Mouse (Mus musculus): Measurements from ENCODE around the gene Psd. TPM values are rescaled to one million over a fixed set of nuclear protein-coding genes. Genes with fewer than 3 reads are reported as not detected.

Psd gene
- total and polyA plus RNA-seq, 2 experiments, result 0.46 to 0.57 TPM

- Histone ChIP-seq H3K4me3 (ENCODE audit: insufficient read depth, low read depth, low read length) (peak overlapping the region; percentile 85), H3K9ac (ENCODE audit: low read depth, low read length) (peak overlapping the region; percentile 80), H3K27ac (replicated peaks; ENCODE audit: insufficient read depth, low read depth, low read length) (no peak overlapping the region), H3K4me1 (ENCODE audit: control insufficient read depth, insufficient read depth, low read length) (0 out of 2 replicates have a peak, but pooled peaks cover 2% of the 10 kb centered on the region), H3K27me3 (ENCODE audit: control insufficient read depth, insufficient read depth, low read length) (no peaks in the 10 kb centered on the region), H3K79me2 (ENCODE audit: control insufficient read depth, insufficient read depth, low read length) (no peaks in the 10 kb centered on the region), H3K36me3 (ENCODE audit: control insufficient read depth, insufficient read depth, low read length) (no peaks in the 10 kb centered on the region)
- 1% methylated on average over 29 of the region's 29 CpGs for WGBS
- DNase-seq (ENCODE audit: extremely low read depth, low read depth, low spot score), result peak; percentile 83
- TF ChIP-seq POLR2A (IDR thresholded peaks at IDR 0.05; ENCODE audit: extremely low read depth, insufficient read depth, low read length) (0 out of 2 replicates have a peak, but pooled peaks have one; percentile 24), CTCF (IDR thresholded peaks at IDR 0.05; ENCODE audit: low read depth, low read length) (no peak)
Observed at GRCm38 (mm10) chr19:46356701-46357138, 29.8 kb upstream of the Psd start.

DNA sequence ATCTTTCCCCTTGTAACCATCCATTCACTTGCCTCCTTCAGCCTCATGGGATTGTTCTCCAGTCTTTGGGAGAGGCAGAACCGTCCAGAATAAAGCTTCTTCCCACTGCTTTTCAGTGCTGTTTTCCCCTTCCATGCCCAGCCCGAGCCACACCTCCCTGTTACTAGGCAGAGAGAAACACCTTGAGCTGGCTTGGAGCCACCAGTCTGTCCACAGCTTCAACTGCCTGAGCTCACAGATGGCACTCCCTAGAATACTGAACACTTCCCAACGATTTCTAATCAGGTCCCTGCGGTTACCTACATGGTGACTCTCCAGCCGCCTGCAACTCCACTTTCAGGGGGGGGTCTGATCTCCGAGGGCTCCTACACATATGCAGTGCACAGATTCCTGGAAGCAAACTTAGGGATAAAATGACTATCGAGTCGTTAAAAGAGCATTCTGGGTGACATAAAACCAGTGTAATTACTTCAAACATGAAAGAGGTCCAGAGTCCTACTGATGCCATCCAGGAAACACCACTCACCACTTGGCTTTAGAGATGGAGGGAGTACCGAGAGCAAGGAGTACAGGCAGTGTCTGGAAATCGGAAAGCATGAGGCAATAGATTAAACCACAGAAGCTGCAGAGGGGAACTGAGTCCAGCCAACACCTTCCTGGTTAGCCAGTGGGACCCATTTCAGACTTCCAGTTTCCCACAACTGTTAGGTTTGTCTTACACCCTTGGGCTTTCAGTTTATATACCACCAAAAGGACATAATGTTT lies 23.4 kb upstream of the Psd start, which contains the start of gene 2310034G01Rik:
Gene 2310034G01Rik (minus strand): TSS at position 135 of the 765 bp plus-strand sequence.
- H3K79me2 ChIP-seq (ENCODE audit: control insufficient read depth, insufficient read depth, low read length), result no peaks in the 10 kb centered on the region
- H3K27ac ChIP-seq (replicated peaks; ENCODE audit: insufficient read depth, low read depth, low read length), result no peak within 1 kb of the TSS

DNA sequence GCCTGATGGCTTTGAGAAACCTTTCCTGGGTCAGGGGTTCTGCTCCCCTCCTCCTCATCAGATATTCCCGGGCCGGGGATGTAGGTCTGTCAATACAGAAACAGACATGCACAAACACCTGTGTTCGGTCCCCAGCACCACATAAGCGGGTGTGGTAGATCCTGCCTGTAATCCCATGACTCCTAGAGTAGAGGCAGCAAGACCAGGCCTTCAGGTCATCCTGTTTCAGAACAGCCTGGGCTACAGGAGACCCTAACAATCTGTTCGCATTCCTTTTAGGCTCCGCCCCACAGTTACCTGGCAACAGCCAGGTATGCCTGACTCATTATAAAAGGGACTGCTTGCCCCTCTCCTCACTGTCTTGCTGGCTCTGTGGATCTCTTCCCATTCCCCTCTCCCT lies 22.6 kb upstream of the Psd start:
- H3K36me3 ChIP-seq (ENCODE audit: control insufficient read depth, insufficient read depth, low read length), result no peaks in the 10 kb centered on the region
- WGBS, result 53% methylated on average over 6 of the region's 6 CpGs
- TF ChIP-seq CTCF (IDR thresholded peaks at IDR 0.05; ENCODE audit: low read depth, low read length), result no peak
- H3K4me3 ChIP-seq (ENCODE audit: insufficient read depth, low read depth, low read length), result no peak overlapping the region
- H3K27me3 ChIP-seq (ENCODE audit: control insufficient read depth, insufficient read depth, low read length), result no peaks in the 10 kb centered on the region
- H3K4me1 ChIP-seq (ENCODE audit: control insufficient read depth, insufficient read depth, low read length), result peaks cover 4% of the 10 kb centered on the region; the same call in 1 of the 2 replicates
- no peak overlapping the region for H3K9ac ChIP-seq (ENCODE audit: low read depth, low read length)
- H3K27ac ChIP-seq (replicated peaks; ENCODE audit: insufficient read depth, low read depth, low read length), result no peak overlapping the region
- DNase-seq (ENCODE audit: extremely low read depth, low read depth, low spot score), result no peak
- no peaks in the 10 kb centered on the region for H3K79me2 ChIP-seq (ENCODE audit: control insufficient read depth, insufficient read depth, low read length)

More for the DNA sequence above, 23.4 kb upstream of the Psd start, which contains the start of gene 2310034G01Rik:
- WGBS, result 72% methylated on average over 10 of the region's 10 CpGs
- peaks cover 4% of the 10 kb centered on the region; the same call in 1 of the 2 replicates for H3K4me1 ChIP-seq (ENCODE audit: control insufficient read depth, insufficient read depth, low read length)
- TF ChIP-seq CTCF (IDR thresholded peaks at IDR 0.05; ENCODE audit: low read depth, low read length) (no peak), POLR2A (IDR thresholded peaks at IDR 0.05; ENCODE audit: extremely low read depth, insufficient read depth, low read length) (no peak)
- no peaks in the 10 kb centered on the region for H3K36me3 ChIP-seq (ENCODE audit: control insufficient read depth, insufficient read depth, low read length)
- no peak for DNase-seq (ENCODE audit: extremely low read depth, low read depth, low spot score)
- peak within 1 kb of the TSS; percentile 74 for H3K4me3 ChIP-seq (ENCODE audit: insufficient read depth, low read depth, low read length)
- no peaks in the 10 kb centered on the region for H3K27me3 ChIP-seq (ENCODE audit: control insufficient read depth, insufficient read depth, low read length)
- H3K9ac ChIP-seq (ENCODE audit: low read depth, low read length), result peak within 1 kb of the TSS; percentile 80

GRCm38 (mm10) chr19:46348761-46349458 lies 22.0 kb upstream of the Psd start:
- WGBS, result under 1% methylated on average over 77 of the region's 78 CpGs
- Histone ChIP-seq H3K9ac (ENCODE audit: low read depth, low read length) (peak overlapping the region; percentile 80), H3K4me1 (ENCODE audit: control insufficient read depth, insufficient read depth, low read length) (peaks cover 4% of the 10 kb centered on the region; the same call in 1 of the 2 replicates), H3K36me3 (ENCODE audit: control insufficient read depth, insufficient read depth, low read length) (no peaks in the 10 kb centered on the region), H3K27ac (replicated peaks; ENCODE audit: insufficient read depth, low read depth, low read length) (no peak overlapping the region), H3K79me2 (ENCODE audit: control insufficient read depth, insufficient read depth, low read length) (no peaks in the 10 kb centered on the region), H3K27me3 (ENCODE audit: control insufficient read depth, insufficient read depth, low read length) (no peaks in the 10 kb centered on the region), H3K4me3 (ENCODE audit: insufficient read depth, low read depth, low read length) (peak overlapping the region; percentile 74)
- TF ChIP-seq POLR2A (IDR thresholded peaks at IDR 0.05; ENCODE audit: extremely low read depth, insufficient read depth, low read length) (no peak), CTCF (IDR thresholded peaks at IDR 0.05; ENCODE audit: low read depth, low read length) (no peak)
- no peak for DNase-seq (ENCODE audit: extremely low read depth, low read depth, low spot score)

- Histone ChIP-seq H3K4me1 (ENCODE audit: control insufficient read depth, insufficient read depth, low read length) (peaks cover 4% of the 10 kb centered on the region; the same call in 1 of the 2 replicates), H3K36me3 (ENCODE audit: control insufficient read depth, insufficient read depth, low read length) (no peaks in the 10 kb centered on the region), H3K9ac (ENCODE audit: low read depth, low read length) (peak overlapping the region; percentile 80; the same call in 1 of the 2 replicates), H3K27me3 (ENCODE audit: control insufficient read depth, insufficient read depth, low read length) (no peaks in the 10 kb centered on the region), H3K27ac (replicated peaks; ENCODE audit: insufficient read depth, low read depth, low read length) (no peak overlapping the region), H3K79me2 (ENCODE audit: control insufficient read depth, insufficient read depth, low read length) (no peaks in the 10 kb centered on the region), H3K4me3 (ENCODE audit: insufficient read depth, low read depth, low read length) (peak overlapping the region; percentile 74)
- DNase-seq (ENCODE audit: extremely low read depth, low read depth, low spot score), result no peak
- 23% methylated on average over 14 of the region's 14 CpGs for WGBS
- TF ChIP-seq POLR2A (IDR thresholded peaks at IDR 0.05; ENCODE audit: extremely low read depth, insufficient read depth, low read length), result no peak
- TF ChIP-seq CTCF (IDR thresholded peaks at IDR 0.05; ENCODE audit: low read depth, low read length), result no peak
Observed at GRCm38 (mm10) chr19:46347936-46348668, 21.1 kb upstream of the Psd start.

Measured in liver, adult 2 months (tissue).